Mouse (Mus musculus) mouse trophoblast stem cell (cell line): Measurements from ENCODE around the gene Gm5475.

Experiments used
- in situ Hi-C, 2 experiments: fragments of 300-500 bp; cut with MseI, MboI; formaldehyde crosslinking; loops; 2 replicates in 1 of 2; 3 replicates in 1 of 2; pipeline ENCODE4 v1.15.1; 2025

Gm5475 gene

DNA sequence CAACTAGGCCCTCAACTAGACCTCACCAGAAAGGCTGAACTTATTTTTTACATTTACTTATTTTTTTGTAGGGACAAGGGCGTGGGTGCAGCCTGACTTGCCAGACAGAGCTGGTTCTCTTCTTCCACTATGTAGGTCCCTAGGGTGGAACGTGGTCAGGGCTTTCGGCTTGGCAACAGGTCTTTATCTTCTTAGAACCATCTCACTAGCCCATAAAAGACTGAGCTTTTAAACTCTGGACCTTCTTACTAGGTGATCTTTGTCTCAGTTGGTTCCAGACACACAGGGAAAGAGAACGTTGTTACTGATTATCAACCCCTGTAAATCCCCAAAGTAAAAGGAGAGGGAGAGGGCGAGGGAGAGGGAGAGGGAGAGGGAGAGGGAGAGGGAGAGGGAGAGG is 8.6 kb upstream of the Gm5475 start:
- in situ Hi-C loops = no loop called here

DNA sequence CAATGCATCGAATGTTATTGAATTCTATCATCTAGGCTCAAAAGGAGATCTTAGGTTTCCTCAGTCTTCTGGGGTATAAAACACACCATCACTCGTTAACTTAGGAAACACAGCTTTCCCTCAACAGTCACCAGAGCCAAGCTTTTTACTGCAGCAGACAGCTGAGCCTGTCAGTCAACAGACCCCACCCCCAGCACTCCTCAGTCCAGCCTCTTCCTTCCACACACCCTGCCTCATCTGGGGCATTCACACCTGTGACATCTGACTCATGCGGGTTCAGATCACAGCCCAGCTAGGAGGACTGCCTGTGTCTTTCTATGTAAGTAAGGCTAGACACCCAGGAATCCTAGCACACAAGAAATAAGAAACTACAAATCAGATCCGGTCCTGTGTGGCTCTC is 7.9 kb upstream of the Gm5475 start:
- in situ Hi-C loops = no loop called here

DNA sequence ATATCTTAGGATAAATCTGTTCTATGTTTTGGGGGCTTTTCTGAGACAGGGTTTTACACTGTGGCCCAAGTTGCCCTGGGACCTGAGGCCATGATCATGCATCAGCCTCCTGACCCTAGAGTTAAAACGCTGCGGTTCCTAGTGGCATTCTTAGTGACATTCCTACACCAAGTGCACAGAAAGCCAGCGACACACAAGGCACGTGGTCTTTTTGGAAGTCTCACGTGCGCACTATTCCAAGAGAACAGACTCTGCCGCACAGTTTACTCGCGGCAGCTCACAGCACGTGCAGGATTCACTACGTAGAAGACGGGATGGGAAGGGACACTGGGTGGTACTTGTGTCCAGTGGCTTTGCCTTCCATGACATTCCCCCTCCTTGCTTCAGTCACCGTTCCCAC is 7.0 kb upstream of the Gm5475 start:
- in situ Hi-C loops = no loop called here

DNA sequence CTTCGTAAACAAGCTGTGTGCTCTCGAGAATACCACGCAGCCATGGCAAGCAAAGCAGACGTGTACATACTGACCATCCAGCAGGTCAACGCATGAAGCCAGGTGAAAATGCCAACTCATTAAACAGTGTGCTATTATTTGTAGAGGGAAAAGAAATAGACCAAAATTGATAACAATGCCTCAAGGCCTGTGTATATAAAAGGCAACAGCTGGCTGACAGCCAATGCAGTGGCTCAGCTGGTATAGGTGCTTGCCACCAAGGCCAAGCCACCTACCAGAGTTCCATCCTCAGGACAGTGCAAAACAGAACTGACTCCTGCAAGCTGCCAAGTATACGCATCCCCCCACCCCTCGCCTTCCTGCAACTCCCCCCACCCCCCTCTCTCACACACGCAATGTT is 6.3 kb upstream of the Gm5475 start:
- in situ Hi-C loops = no loop called here

DNA sequence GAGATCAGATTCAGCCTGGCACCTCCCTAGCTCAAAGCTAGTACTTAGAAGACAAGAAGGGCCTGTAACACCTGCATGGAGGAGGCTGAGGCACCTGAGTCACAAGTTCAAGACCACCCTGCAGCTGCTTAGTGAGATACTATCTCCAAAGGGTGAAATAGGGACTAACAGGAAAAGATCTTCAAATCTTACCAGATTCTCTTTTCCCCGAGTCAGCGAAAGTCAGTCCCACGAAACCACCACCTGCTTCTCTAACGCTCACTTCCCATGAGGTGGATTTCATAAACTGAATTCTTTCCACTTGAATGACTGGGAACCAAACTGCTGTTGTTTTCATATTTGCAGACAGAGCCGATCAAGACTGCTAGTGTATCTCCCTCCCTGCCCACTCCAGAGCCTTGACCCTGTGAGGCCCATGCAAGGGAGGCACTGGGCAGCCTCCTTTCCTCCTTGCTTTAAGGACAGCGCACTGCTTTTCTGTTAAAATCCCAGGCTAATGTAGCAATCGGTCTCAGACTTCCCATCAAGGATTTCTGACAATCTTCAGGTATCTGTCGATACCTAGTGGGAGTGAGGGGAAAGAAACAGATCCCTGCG is 4.0 kb upstream of the Gm5475 start:
- in situ Hi-C loops = no loop called here

DNA sequence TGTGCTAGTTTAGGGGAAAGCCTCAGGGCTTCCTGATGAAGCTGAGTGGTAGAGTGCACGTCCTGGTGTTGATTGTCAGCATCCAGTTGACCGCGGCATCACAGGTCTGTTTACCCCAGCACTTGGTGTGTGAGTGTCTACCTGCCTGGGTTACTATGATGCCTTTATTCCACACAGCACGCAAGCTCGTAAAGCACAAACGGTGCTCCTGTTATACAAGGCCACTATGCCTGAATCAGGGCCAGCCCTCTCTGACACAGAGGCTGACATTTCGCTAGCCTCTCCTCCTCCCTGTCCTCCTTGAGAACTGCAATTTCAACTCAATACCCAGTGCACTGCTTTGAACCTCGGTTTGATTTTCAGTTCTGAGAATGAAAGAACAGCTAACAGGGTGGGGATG is 2.6 kb upstream of the Gm5475 start:
- in situ Hi-C loops = no loop called here

DNA sequence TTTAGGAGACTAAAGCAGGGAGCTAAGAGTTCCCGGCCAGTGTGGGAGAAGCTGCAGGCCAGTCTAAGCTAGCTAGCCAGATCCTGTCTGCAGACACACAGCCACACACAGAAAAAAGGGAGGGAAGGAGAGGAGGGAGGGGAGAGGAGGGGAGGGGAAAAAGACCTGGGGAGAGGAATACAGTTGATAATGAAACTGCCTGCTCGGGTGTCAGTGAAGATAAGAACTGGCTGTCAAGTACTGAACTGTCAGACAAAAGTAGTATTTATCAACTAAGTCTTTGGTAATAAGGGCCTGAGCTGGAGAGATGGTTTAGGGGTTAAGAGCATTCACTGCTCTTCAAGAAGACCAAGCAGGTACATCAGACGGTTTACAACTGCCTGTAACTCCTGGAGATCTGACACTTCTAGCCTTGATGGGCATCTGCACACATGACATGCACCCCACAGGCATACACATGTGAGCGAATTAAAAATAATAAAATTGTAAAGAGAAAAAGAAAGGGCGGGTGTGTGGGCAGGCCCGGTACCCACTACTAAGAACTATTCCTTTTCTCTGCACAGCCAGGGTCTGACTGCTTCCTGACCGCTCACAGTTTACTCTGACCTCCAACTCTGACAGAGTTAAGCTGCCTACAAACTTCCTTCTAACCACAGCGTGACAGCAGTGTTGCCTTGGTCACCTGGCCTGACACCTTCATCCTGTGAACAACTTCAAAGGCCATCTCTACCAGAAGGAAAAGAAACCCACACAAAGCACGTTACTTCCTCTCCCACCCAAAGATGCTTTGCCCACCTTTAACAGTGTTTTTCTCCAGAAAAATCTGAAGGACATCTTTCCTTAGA is 1.8 kb upstream of the Gm5475 start:
- in situ Hi-C loops = no loop called here

DNA sequence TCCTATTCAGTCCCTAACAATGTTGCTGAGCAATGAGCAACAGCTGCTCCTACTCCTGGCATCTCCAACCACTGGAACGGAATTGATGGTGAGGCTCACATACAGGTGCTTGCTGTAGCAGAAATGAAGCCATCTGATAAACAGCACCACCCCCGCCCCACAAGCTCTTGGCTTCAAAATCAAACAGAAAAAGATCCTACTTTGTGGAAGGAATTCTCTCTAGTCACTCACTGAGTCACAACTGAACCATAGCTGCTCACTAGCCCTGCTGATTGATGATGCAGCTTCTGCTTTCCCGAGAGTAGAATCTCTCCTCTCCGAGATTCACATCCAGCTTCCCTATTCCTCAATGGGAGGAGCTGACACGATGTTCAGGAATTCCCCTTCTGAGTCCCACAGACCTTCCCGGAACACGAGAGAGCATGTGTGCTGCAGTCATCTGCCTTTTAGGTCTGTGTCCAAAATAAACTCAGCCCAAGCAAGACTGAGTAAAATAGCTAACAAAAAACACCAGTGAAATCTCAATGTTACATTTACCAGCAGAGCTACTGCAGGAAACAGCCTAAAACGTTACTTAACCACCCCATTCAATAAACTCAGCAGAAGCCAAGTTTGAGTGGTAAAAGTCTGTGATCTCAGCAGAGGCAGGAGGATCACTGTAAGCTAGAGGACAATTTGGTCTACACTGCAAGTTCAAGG is 739 bp upstream of the Gm5475 start:
- in situ Hi-C loops = no loop called here

DNA sequence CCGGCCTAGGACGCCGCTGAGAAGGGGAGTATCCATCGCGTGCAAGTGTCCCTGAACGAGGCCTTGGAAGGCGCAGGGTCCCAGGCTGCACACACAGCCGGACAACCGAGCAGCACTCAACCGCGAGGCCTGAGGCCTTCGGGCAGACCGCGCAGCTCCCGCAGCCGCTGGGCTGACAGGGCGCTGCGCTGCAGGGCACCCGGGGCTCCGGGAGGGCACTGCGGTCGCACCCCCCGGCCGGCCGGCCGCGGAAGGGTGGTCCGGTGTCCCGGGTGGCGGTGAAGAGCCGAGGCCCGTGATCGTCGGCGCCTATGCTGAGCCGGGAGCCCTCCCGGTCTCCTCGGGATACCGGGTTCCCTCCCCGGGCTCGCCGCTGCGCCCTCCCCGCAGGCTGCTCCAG is 529 bp downstream of the Gm5475 start:
- in situ Hi-C loops = no loop called here

DNA sequence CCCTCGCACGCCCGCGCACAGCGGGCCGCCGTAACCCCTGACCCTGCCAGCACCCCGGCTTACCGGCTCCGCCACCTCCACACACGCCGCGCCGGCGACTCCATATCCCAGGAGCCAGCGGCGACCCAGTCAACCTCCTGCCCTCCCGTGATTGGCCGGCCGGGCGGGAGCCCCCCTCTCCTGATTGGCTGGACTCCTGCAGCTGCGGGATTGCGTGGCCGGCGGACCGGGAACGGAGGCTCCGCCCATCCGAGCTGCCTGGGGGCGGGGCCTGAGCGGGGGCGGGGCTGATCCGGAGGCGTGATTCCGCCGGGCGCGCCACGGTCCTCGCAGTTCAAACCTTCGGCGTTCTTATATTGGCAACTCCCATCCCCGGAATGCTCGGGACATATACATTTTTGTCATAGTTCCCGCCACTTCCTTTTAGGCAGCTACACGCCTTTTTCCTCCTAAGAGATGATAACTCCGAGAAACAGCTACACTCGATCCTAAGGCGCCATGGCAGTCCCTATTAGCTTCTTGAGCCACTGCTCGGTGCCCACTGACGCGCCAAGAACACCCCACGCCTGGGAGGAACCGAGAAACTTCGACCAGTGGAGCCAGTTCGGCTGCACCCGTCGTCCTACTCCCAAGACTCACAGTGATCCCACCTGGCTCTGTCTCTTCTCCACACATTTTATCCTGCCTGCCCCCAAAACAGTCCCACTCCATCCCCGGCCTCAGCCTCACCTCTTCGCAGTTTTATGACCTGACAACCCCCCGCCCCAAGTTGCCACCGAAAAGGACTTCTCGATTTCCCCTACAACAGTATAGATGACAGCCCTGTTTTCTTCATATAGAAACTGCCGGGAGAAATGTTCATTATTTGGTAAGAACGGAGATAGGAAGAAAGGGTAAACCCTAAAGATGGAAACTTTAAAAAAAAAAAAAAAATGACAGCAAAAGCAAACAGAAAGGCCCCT is 1.2 kb downstream of the Gm5475 start:
- in situ Hi-C loops = no loop called here

DNA sequence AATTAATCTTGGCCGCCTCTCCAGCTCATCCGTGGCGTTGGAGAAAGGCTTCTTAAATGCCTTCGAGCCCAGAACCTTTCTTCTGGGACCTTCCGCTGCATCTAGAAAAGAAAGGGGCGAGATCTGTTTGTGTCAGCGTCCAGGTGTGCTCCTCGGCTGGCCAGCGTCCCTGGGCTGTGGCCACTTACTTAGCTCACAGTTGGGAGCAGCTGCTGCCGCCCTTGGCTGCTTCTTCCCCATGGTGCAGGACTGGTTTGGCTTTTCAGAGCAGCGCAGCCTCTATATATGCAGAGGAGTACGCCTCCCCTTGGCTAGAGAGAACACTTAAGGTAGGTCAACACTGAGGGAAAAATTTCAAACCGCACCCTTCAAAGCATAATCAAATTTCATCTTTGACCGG is 2.0 kb downstream of the Gm5475 start:
- in situ Hi-C loops = no loop called here

DNA sequence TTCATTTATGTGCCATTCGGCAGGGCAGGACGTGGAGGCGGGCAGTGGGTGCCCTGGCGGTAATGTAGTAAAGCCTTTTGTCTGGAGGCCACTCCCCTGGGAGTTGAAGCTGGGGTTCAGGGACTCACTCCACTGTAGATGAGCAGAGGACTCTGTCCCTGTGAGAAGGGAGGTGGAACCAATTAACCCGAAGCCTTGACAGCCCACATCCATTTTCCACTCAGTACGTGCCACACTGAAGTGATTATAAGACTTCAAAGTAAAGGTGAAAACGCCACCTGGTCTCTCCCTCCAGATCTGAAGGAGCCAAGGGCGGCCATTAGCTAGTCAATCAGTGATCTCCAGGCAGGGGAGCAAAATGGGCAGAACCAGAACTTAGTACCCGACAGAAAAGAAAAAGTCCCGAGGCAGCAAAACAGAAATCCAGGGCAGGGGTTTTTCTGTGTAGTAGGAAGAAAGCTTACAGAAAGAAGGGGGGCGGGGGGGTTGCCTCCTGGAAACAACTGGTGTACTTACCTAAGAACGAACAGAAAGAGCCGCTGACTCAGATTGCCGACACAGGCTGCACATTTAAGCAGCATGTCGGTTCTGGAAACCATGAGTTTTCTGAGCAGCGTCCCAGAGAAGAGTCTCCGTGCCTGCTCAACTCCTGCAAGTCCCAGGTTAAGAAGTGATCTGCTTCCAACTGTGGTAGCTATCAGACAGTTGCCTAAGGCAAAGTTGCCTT is 2.6 kb downstream of the Gm5475 start, which contains the start of gene Slc11a2:
Gene Slc11a2 (minus strand): TSS at position 677 of the 727 bp plus-strand sequence.
- in situ Hi-C loops = no loop called here

DNA sequence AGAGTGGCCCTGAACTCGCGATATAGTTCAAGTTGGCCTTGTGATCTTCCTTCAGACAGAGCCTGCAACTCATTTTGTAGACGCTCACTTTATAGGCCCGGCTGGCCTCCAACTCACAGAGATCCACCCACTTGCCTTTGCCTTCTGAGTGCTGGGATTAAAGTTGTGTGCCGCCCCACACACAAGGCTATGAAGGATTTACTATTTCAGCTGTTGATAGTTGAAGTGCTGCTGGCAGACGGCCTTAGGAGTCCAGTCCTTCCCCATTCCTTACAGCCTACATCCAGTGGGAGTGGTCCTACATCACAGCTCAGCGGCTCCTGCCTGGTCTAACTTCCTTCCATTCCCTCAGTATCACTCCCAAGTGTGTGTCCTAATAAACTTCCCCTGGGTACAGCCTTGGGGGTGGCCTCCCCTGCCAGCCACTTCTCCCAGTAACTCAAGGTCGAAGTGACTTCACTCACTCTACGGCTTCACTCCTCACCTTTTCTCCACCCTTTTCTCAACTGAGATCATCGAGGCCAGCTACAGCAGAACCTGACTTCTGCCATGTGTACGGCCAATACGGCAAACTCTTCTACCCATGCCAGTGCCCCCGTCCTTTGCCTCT is 6.5 kb downstream of the Gm5475 start:
- in situ Hi-C loops = no loop called here

DNA sequence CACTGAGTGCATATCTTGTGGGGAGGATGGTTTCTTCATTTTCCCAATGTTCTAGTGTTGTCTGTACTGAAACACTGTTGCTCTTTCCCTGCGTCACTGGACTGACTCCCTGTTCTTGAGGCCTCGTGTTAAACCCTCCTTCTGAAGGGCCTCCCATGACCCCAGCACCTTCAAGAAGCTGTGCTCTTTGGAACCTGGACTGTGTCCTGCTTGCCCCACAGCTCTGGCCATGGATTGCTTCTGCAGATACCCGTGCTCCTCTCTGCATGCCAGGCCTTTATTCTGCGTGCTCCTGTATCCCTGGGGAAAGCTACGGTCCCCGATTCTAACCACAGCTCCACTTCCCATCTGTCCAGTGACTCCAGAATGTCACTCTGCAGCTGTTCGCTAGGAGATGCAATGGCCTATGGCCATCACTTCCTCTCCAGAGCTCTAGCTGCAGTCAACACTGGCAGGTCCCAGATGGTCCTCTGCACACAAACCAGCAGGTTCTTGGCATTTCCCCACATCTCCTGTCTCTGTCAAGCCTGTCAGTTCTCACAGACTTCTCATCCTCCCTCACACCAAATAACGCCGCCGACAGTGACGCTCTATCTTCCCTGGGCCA is 8.1 kb downstream of the Gm5475 start:
- in situ Hi-C loops = no loop called here

DNA sequence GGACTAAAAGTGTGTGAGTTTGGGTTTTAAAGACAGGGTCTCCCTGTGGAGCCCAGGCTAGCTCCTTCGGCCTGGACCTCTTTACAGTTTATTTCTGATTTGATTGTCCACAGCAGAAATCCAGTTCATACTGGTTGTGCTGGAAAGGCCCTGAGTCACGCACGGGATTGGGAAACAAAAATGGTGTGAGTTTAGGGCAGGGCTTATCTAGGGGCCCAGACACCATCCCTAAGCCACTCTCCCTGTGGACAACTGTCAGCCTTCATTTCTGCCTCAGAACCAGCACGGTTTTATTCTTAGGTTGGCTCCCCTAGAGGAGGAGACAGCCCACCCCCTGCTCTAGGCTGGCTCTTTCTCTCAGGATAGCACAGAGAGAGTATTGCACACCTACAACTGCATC is 11.3 kb downstream of the Gm5475 start:
- in situ Hi-C loops = no loop called here

DNA sequence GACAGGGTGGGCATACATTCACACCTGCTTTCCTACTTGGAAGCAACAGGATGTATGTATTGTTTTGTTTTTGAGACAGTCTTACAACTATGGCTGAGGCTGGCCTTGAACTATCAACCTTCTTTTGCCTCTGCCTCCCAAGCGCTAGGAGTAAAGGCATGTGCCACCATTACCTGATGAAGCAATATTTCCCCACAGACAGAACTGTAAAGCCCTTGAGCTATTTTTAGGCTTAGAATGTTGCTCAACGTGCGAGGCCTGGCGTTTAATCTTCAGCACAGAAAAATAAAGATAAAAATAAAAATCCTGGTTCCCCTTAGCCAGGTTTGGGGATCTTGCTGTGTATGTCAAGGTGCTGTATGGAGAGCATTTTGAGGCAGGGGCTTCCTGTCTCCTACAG is 14.2 kb downstream of the Gm5475 start:
- in situ Hi-C loops = no loop called here

DNA sequence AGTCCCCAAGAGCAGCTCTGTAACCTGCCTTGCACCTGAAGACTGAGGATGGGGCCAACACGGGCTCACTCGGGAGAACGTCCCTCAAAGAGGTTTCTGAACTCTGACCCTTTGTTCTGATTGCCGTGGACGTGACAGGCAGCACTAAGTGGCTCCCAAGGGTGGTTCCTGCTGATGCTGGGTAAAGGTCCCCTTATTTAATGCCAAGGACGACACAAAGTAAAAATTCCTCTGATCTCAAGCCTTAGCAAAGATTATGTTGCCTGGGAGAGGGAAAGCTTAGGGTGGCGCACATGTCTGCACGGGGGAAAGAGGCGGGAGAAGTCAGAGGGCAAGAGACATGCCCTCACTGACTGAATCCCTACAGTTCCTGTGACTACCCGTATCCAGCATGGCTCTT is 14.6 kb downstream of the Gm5475 start:
- in situ Hi-C loops = no loop called here

DNA sequence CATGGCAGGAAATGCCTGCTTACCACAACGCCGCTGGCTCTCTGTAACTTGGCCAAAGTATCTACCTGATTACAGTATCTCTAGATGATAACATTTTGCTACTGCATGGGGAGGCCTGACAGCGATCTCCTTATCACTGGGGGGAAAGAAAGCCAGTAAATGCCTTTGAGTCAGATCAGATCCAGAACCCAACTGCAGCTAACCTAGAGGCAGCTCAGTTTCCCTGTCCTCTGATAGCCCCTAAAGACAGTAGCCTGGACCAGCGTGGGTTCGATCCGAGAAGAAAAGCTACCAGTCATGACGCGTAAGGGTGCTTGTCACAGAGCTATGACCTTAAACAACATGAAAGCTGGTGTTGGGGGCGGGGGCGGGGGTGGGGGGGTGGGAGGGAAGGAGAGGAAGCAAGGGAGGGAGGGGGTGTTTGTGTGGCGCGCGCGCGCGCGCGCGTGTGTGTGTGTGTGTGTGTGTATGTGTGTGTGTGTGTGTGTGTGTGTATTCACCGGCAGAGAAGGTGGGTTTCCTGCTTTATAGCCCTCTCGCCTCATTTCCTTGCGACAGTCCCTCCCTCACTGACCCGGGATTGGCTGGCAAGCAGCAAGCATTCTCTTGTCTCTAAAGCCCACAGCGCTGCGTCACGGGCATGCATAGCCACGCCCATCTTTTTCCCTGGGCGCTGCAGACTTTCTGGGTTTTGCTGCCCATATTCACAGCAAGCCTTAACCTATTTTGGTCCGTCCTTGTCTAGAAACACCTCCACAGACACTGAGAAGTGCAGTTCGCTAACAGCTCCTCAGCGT is 21.4 kb downstream of the Gm5475 start:
- in situ Hi-C loops = no loop called here

DNA sequence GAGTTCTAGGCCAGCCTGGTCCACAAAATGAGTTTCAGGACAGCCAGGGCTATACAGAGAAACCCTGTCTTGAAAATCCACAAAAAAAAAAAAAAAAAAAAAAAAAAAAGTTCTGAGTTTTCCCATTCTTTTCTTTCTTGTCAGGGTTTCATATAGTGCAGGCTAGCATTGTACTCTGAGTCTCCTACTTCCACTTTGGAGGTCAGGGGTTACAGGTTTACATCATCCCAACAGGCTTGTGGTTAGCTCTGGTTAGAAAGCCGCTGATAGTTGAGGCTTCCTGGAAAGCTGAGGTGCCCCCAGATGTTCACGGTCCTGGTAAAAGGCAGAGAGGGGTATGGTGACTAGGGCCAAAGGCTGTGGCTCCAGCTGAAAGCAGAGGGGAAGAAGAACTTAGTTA is 24.9 kb downstream of the Gm5475 start:
- in situ Hi-C loops = no loop called here
